Mouse (Mus musculus) cortical plate, adult 2 months (tissue): ENCODE measurements around the gene Akain1.

Experiments used
- CTCF ChIP-seq: fragments of 200-500 bp; IDR thresholded peaks from 2 replicates; pipeline ENCODE4 v1.5.1; 2011; ENCODE audit warnings: mild to moderate bottlenecking, control low read depth, low read length; ENCODE audit not compliant: insufficient read depth; ENCODE audit errors: extremely low read depth
- POLR2A ChIP-seq: fragments of 200-500 bp; IDR thresholded peaks from 2 replicates; pipeline ENCODE4 v1.6.1; 2011; ENCODE audit warnings: mild to moderate bottlenecking, low read length, control low read depth; ENCODE audit not compliant: insufficient read depth; ENCODE audit errors: extremely low read depth

DNA sequence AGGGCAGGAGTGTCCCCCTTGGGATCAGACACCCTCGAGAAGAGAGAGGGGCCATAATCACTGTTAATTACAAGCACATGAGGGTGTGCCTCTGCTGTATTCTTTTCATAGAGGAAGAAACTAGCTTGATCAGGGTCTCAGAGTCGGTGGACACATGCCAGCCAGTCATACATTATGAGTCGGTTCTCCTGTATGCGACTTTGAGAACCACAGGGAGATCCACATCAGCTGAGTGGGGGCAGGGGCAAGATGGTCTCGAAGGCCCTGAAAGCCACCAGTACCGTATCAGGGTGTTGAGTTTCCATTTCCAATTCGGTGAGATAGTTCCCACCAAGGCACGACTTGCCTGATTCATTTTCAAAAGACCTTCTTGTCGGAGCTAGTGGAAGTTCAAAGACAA lies 33.3 kb downstream of the Akain1 start:
- TF ChIP-seq CTCF (no peak), POLR2A (no peak)
